In genomic region chr11:95384319-95384972, GRCm38 (mm10) we compare ENCODE assay signal across 1 mouse cellular context.
A peak's percentile ranks its signal among the peaks of the same experiment; 100 is the strongest.
TF ChIP-seq lines count a peak whose summit lies in the region.

Gene Slc35b1, plus strand, starts transcription at chr11:95384692.

TF ChIP-seq in MEL, 35 proteins besides CTCF, POLR2A, EP300 and RAD21 (continued from another document):
- TF ChIP-seq NRF1 (IDR thresholded peaks at IDR 0.05; ENCODE audit: insufficient read depth, low read depth, low read length, poor library complexity, severe bottlenecking) (peak; percentile 15; the same call in 1 of the 2 replicates), JUND (IDR thresholded peaks at IDR 0.05; ENCODE audit: low read depth, low read length) (no peak), ZNF384 (IDR thresholded peaks at IDR 0.05; ENCODE audit: low read depth, low read length) (peak; percentile 99), HCFC1 (IDR thresholded peaks at IDR 0.05; ENCODE audit: low read depth, low read length) (peak; percentile 91), USF1 (IDR thresholded peaks at IDR 0.05; ENCODE audit: low read depth, low read length) (no peak), TBP (IDR thresholded peaks at IDR 0.05; ENCODE audit: low read depth, low read length) (peak; percentile 48)
